Mouse (Mus musculus): ENCODE data around the gene Rab3c. TPM values are rescaled to one million over a fixed set of nuclear protein-coding genes. Genes with fewer than 3 reads are reported as not detected.

The Rab3c gene
- polyA plus RNA-seq, 1 experiment from 2014 or later = 0.39 TPM

DNA sequence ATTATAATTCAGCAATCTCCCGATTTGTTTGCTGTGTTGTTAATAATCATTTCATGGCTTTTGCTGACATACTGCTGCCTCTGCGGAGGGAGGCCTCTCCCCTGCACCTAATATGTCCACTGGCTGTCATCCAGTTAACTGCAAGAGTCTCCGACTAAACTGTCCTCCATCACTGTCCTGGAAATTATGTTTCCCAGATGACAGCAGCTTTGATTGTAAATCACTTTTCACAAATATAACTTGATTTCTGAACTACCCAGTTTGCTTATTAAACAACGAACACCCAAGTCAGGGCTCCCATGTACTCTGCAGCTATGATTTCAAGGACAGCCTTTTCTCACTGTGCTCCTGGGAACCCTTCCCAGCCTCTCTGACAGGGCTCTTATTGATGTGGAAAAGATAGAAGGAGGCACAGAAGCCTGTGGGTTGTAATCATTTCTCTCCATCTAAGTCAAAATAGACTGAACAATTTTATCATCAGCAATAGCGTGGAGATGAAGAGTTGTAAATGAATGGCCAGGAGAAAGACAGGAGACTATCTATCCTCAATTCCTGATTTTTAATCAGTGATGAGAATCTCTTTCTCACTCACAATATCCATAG is 49.6 kb downstream of the Rab3c start:
- H3K4me2 ChIP-seq (ENCODE audit: low read depth, severe bottlenecking) = no peak overlapping the region
- no peaks in the 10 kb centered on the region for H3K36me3 ChIP-seq (ENCODE audit: control insufficient read depth, insufficient read depth, low read length)
- no peak overlapping the region for H3K9ac ChIP-seq (ENCODE audit: low read length)
- WGBS = 81% methylated on average over 5 of the region's 5 CpGs
- DNase-seq (ENCODE audit: low spot score) = no peak
- no peak for ATAC-seq (ENCODE audit: insufficient number of reproducible peaks, low FRiP score, low TSS enrichment, low read depth)
- no peaks in the 10 kb centered on the region for H3K27me3 ChIP-seq (ENCODE audit: control insufficient read depth, insufficient read depth, low read length)
- no peak overlapping the region for H3K4me3 ChIP-seq (ENCODE audit: low read depth, low read length)
- H3K9me3 ChIP-seq (ENCODE audit: control insufficient read depth, low read length) = no peaks in the 10 kb centered on the region
- H3K27ac ChIP-seq (replicated peaks; ENCODE audit: low read depth, low read length) = no peak overlapping the region
- no peaks in the 10 kb centered on the region for H3K4me1 ChIP-seq (ENCODE audit: control insufficient read depth, insufficient read depth, low read length)

DNA sequence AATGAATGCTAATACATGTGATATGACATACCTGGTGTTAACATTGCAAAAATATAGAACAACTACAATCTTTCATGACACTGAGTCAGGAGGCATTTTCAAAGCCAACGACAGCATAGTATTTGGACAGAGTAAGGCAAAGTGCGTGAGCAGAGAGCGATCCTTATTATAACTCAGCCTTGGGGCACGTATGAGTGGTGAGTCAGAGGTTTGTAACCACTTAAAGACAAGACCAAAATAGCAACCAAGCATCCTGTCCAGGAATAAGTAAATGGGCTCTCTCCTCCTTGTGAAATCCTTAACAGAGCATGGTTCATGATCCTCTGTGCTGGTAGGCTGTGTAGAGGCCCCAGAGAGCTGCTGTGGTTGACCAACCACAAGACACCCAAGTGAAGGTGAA is 50.8 kb downstream of the Rab3c start:
- no peak overlapping the region for H3K4me3 ChIP-seq (ENCODE audit: low read depth, low read length)
- 86% methylated on average over 4 of the region's 4 CpGs for WGBS
- H3K27ac ChIP-seq (replicated peaks; ENCODE audit: low read depth, low read length) = no peak overlapping the region
- H3K27me3 ChIP-seq (ENCODE audit: control insufficient read depth, insufficient read depth, low read length) = no peaks in the 10 kb centered on the region
- no peak for ATAC-seq (ENCODE audit: insufficient number of reproducible peaks, low FRiP score, low TSS enrichment, low read depth)
- no peaks in the 10 kb centered on the region for H3K9me3 ChIP-seq (ENCODE audit: control insufficient read depth, low read length)
- no peak for DNase-seq (ENCODE audit: low spot score)
- H3K4me2 ChIP-seq (ENCODE audit: low read depth, severe bottlenecking) = no peak overlapping the region
- H3K36me3 ChIP-seq (ENCODE audit: control insufficient read depth, insufficient read depth, low read length) = no peaks in the 10 kb centered on the region
- no peak overlapping the region for H3K9ac ChIP-seq (ENCODE audit: low read length)
- H3K4me1 ChIP-seq (ENCODE audit: control insufficient read depth, insufficient read depth, low read length) = no peaks in the 10 kb centered on the region

DNA sequence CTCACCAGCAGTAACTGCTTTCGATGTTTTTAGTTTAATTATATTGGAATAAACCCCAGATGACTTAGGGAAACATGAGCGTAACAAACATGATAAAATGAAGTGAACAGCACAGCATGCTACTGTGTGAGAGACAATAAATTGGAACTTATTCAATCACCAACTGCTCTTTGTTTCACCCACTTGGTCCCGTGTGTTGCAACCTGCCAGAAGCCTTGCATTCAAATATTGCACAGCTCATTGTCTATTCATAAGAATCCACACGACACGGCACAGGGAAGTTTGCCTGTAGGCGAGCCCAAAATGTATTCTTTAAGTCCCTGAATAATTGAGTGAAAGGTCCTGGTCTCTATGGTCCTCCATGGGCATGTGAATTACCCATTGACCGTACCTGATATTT is 61.6 kb downstream of the Rab3c start:
- 93% methylated on average over 7 of the region's 7 CpGs for WGBS
- no peaks in the 10 kb centered on the region for H3K36me3 ChIP-seq (ENCODE audit: control insufficient read depth, insufficient read depth, low read length)
- no peak overlapping the region for H3K27ac ChIP-seq (replicated peaks; ENCODE audit: low read depth, low read length)
- H3K9me3 ChIP-seq (ENCODE audit: control insufficient read depth, low read length) = no peaks in the 10 kb centered on the region
- H3K9ac ChIP-seq (ENCODE audit: low read length) = no peak overlapping the region
- no peak overlapping the region for H3K4me3 ChIP-seq (ENCODE audit: low read depth, low read length)
- H3K27me3 ChIP-seq (ENCODE audit: control insufficient read depth, insufficient read depth, low read length) = no peaks in the 10 kb centered on the region
- H3K4me2 ChIP-seq (ENCODE audit: low read depth, severe bottlenecking) = no peak overlapping the region
- DNase-seq (ENCODE audit: low spot score) (no peak), ATAC-seq (ENCODE audit: insufficient number of reproducible peaks, low FRiP score, low TSS enrichment, low read depth) (no peak)
- H3K4me1 ChIP-seq (ENCODE audit: control insufficient read depth, insufficient read depth, low read length) = no peaks in the 10 kb centered on the region

DNA sequence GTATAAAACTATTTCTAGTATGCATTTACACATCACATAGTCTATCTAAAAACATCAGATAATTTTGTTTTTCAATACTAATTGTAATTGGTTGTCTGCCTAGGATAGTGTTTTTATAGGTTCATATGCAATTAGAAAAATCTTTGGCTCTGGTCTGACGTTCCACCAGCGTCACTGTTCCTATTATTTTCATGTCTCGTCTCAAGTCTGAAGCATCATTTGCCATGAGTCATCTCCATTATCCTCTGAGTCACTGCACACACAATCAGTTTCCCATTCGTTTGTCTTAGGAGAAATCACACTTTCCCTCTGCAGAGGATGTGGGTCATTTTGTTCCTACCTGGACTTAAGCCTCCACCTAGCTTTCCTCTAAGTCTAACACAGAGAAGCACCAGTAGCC is 62.3 kb downstream of the Rab3c start:
- DNase-seq (ENCODE audit: low spot score) (no peak), ATAC-seq (ENCODE audit: insufficient number of reproducible peaks, low FRiP score, low TSS enrichment, low read depth) (no peak)
- H3K36me3 ChIP-seq (ENCODE audit: control insufficient read depth, insufficient read depth, low read length) = no peaks in the 10 kb centered on the region
- H3K9me3 ChIP-seq (ENCODE audit: control insufficient read depth, low read length) = no peaks in the 10 kb centered on the region
- no peak overlapping the region for H3K4me2 ChIP-seq (ENCODE audit: low read depth, severe bottlenecking)
- no peak overlapping the region for H3K4me3 ChIP-seq (ENCODE audit: low read depth, low read length)
- H3K4me1 ChIP-seq (ENCODE audit: control insufficient read depth, insufficient read depth, low read length) = no peaks in the 10 kb centered on the region
- no peak overlapping the region for H3K27ac ChIP-seq (replicated peaks; ENCODE audit: low read depth, low read length)
- WGBS = 87% methylated on average over 4 of the region's 4 CpGs
- no peak overlapping the region for H3K9ac ChIP-seq (ENCODE audit: low read length)
- H3K27me3 ChIP-seq (ENCODE audit: control insufficient read depth, insufficient read depth, low read length) = no peaks in the 10 kb centered on the region

DNA sequence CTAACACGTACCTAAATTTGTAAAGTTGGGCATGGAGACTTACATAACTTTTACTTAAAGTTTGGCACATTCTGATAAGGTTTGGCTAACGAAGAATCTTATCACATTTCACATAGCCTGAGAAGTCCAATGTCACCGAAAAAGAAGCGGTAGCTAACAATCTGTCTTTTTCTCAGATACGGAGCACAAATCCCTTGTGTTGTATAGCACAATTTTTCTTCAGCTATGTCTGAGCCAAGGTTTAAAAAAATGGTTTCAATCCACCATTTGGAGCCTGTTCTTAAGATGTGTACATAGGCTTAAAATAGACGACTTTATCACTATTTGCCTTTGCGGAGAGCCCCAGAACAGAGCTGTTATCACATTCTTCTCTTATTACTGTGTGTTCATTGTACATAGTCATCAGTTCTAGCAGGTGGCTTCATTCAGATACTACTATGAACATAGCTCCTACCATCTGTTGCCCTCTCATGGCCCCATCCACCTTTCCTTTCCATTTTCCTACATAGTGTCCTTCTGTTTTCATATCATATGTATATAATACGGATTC is 69.2 kb downstream of the Rab3c start:
- Histone ChIP-seq H3K36me3 (ENCODE audit: control insufficient read depth, insufficient read depth, low read length) (no peaks in the 10 kb centered on the region), H3K27ac (replicated peaks; ENCODE audit: low read depth, low read length) (no peak overlapping the region), H3K4me3 (ENCODE audit: low read depth, low read length) (no peak overlapping the region), H3K27me3 (ENCODE audit: control insufficient read depth, insufficient read depth, low read length) (no peaks in the 10 kb centered on the region), H3K4me2 (ENCODE audit: low read depth, severe bottlenecking) (no peak overlapping the region), H3K9me3 (ENCODE audit: control insufficient read depth, low read length) (no peaks in the 10 kb centered on the region), H3K9ac (ENCODE audit: low read length) (no peak overlapping the region), H3K4me1 (ENCODE audit: control insufficient read depth, insufficient read depth, low read length) (no peaks in the 10 kb centered on the region)
- 89% methylated on average over 8 of the region's 8 CpGs for WGBS
- ATAC-seq (ENCODE audit: insufficient number of reproducible peaks, low FRiP score, low TSS enrichment, low read depth) (no peak), DNase-seq (ENCODE audit: low spot score) (no peak)

DNA sequence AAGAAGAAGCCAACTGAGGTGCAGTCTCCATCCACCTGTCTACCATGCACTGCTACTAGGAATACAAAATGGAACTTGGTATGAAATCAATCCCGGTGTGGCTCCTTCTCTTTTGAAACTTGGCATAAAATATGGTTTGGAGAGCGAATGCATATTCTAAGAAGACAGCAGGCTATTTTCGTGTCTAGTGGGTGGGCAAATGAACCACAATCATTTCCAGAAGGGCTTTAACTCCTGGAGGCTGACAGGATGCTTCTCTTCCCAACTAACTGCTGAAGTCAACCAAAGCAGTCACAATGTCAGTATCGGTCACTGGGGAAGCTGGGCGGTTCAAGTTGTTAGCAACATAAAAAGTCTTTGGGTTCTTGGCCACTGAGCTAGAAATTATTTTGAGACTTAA is 81.9 kb downstream of the Rab3c start:
- Histone ChIP-seq H3K36me3 (ENCODE audit: control insufficient read depth, insufficient read depth, low read length) (no peaks in the 10 kb centered on the region), H3K4me1 (ENCODE audit: control insufficient read depth, insufficient read depth, low read length) (no peaks in the 10 kb centered on the region), H3K9ac (ENCODE audit: low read length) (no peak overlapping the region), H3K9me3 (ENCODE audit: control insufficient read depth, low read length) (no peaks in the 10 kb centered on the region), H3K4me3 (ENCODE audit: low read depth, low read length) (no peak overlapping the region), H3K27ac (replicated peaks; ENCODE audit: low read depth, low read length) (no peak overlapping the region), H3K4me2 (ENCODE audit: low read depth, severe bottlenecking) (no peak overlapping the region), H3K27me3 (ENCODE audit: control insufficient read depth, insufficient read depth, low read length) (no peaks in the 10 kb centered on the region)
- ATAC-seq (ENCODE audit: insufficient number of reproducible peaks, low FRiP score, low TSS enrichment, low read depth) (no peak), DNase-seq (ENCODE audit: low spot score) (no peak)
- 79% methylated on average over 5 of the region's 5 CpGs for WGBS

DNA sequence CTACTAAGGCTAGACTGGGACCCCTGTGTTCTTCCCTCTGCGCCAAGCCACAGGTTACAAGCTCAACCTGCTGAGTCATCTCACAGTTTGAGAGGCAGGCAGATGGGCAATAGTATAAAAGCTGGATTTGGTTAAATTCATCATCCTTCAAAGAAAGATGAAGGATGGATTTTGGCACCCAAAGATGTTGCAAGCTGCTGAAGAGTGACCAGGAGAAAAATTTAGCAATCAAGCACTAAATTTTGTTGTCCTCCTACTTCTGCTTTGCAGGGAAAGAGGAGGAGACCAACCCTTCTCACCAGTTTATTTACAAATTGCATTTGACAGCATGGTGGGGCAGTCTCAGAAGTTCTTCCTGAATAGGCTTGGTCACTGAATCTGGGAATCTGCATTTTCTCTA is 90.8 kb downstream of the Rab3c start:
- Histone ChIP-seq H3K36me3 (ENCODE audit: control insufficient read depth, insufficient read depth, low read length) (no peaks in the 10 kb centered on the region), H3K4me2 (ENCODE audit: low read depth, severe bottlenecking) (no peak overlapping the region), H3K9me3 (ENCODE audit: control insufficient read depth, low read length) (no peaks in the 10 kb centered on the region), H3K27ac (replicated peaks; ENCODE audit: low read depth, low read length) (no peak overlapping the region), H3K27me3 (ENCODE audit: control insufficient read depth, insufficient read depth, low read length) (no peaks in the 10 kb centered on the region), H3K4me1 (ENCODE audit: control insufficient read depth, insufficient read depth, low read length) (no peaks in the 10 kb centered on the region), H3K9ac (ENCODE audit: low read length) (no peak overlapping the region), H3K4me3 (ENCODE audit: low read depth, low read length) (no peak overlapping the region)
- no peak for ATAC-seq (ENCODE audit: insufficient number of reproducible peaks, low FRiP score, low TSS enrichment, low read depth)
- WGBS = 38% methylated on average over 1 of the region's 1 CpGs
- no peak for DNase-seq (ENCODE audit: low spot score)

DNA sequence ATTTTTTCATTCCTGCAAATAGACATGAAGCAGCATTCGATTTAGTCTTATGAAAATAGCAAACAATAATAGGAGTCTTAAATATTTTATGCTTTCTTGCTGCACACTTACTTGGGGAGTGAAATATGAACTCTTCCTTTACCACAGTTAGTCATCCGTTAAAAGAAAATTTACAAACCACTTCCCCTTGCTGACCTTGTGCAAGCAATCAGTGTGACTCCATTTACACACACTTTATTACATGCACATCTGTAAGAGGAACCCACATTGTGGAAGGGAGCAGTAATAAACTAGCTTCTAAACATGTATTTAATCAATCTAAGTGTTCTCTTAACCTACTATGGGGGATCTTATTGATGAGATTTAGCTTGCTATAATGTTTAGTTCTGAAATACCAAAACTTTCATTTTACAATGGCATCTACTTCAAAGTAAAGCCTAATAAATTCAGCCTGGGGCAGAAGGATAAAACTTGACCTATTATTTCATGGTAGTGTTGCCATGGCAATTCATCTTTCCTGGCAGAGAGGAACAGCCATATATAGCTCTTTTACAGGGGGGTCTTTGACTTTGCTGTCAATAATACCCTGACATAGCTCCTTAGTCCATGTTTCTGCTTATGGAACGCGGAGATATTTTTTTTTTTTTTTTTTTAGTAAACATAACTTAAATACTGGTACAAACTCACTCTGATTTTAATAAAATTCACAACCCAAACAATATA is 95.7 kb downstream of the Rab3c start:
- Histone ChIP-seq H3K27ac (replicated peaks; ENCODE audit: low read depth, low read length) (no peak overlapping the region), H3K9me3 (ENCODE audit: control insufficient read depth, low read length) (no peaks in the 10 kb centered on the region), H3K9ac (ENCODE audit: low read length) (no peak overlapping the region), H3K36me3 (ENCODE audit: control insufficient read depth, insufficient read depth, low read length) (no peaks in the 10 kb centered on the region), H3K4me3 (ENCODE audit: low read depth, low read length) (no peak overlapping the region), H3K4me2 (ENCODE audit: low read depth, severe bottlenecking) (no peak overlapping the region), H3K27me3 (ENCODE audit: control insufficient read depth, insufficient read depth, low read length) (no peaks in the 10 kb centered on the region), H3K4me1 (ENCODE audit: control insufficient read depth, insufficient read depth, low read length) (no peaks in the 10 kb centered on the region)
- ATAC-seq (ENCODE audit: insufficient number of reproducible peaks, low FRiP score, low TSS enrichment, low read depth) (no peak), DNase-seq (ENCODE audit: low spot score) (no peak)
- WGBS = 70% methylated on average over 4 of the region's 4 CpGs
